Mouse (Mus musculus): ENCODE measurements around the gene Dnm3.

Dnm3 gene

DNA sequence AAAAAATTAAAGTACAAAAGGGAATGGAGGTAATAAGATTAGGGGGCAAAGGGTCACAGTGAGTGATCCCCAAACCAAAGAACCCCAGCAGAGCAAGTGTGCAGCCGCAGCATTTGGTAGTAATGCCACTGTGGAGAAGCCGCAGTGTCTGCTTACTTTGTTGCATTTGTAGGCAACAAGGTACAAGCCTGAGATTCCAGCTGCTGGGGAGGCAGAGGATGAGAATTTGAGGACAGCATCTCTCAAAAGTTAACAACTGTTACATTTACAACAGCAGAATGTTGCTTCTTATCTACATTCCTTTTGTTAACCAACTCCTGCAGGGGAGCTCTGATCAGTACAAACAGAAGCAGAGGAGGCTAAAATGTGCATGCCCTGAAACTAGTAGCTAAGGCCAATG is 267.3 kb downstream of the Dnm3 start:
- no peak for DNase-seq (ENCODE audit: low read depth, low spot score)

DNA sequence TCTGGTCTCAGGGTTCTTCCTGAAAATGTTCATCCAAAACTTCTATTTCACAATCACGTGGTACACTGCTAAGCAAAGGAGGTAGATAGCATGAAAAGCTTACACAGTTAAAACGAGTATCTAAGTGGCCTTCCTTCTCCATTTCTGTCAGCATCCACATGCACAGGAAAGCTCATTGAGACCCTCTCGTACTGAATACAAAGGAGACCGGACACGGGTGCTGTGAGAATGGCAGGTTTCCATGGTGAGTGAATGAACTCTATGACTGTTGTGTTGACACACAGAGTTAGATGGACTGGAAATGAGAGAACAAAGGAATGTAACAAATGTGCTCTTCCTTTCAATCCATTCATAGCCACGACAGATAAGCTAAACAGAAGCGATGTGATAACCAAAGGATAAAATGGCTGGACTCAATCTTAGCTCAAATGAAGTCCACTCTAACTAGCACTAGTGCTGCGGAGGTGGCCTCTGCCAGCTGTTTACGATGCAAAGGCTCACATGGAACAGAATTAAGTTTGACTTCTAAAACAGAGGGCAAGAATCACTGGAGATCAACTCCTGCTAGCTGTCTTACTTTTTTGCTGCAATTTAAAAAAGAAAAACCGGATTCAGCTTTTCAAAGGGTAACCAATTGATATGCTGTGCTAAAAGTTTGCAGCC is 268.2 kb downstream of the Dnm3 start:
- DNase-seq (ENCODE audit: low read depth, low spot score): no peak

DNA sequence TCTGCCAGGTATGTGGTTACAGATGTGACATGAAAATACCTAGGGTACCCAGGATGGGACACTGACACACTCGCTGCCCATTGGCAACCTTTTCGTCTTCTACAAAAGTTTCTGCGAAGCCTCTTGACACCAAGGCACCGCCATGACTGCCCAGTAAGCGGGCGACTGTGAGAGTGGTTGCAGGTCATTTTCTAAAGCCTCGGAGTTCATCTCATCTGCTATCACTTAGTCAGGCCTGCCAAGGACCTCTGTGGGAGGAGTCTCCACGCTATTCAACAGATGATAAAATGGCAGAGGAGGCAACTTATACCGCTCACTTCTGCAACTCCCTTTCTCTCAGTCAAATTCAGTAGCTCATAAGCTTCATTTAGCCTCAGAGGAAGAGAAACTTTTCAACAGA is 268.8 kb downstream of the Dnm3 start:
- DNase-seq (ENCODE audit: low read depth, low spot score): no peak

DNA sequence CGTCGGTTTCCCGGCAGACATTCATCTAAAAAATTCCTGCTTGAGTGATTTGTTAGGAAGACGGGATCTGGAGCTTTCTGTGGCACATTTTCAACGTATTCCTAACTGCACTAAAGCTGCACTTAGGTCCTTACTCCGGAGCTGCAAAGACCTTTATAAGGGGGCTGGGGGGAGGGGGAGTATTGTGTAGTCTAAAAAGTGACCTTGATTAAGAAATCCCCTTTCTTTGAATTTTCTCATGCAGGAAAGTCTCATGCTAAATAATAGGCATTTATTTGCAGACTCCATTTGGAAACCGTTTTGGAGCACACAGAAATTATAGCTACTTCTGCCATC is 270.2 kb downstream of the Dnm3 start:
- no peak for DNase-seq (ENCODE audit: low read depth, low spot score)

DNA sequence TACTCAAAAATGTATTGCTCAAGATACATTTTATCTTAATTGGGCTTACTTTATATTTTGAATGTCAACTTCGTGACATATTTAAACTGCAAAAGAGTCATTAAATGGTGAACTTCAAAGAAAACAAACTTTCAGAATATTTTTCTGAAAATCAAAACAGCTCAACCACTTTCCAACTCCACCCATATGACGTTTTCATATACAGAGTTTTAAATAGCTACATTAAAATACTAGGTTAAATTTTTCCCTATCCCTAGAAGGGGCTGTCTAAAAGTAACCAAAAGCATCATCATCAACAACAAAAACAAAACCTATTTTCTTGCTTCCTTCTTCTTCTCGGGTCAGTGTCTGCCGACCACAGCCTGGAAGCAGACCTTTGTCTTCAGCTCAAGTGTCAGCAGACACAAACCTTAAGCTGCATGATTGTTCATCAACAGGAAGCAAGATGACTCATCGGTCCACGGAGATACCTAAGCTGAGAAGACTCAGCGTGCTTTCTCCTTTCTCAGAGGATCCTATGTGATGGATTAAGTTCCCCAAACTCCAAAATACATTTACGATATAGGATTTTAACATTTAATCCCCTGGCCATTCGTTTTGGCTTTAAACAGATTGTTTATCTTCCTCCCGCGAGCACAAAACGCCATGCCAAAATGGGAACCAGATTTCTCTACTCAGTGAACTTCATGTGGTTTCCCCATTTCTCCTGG is 270.7 kb downstream of the Dnm3 start:
- DNase-seq (ENCODE audit: low read depth, low spot score): no peak

DNA sequence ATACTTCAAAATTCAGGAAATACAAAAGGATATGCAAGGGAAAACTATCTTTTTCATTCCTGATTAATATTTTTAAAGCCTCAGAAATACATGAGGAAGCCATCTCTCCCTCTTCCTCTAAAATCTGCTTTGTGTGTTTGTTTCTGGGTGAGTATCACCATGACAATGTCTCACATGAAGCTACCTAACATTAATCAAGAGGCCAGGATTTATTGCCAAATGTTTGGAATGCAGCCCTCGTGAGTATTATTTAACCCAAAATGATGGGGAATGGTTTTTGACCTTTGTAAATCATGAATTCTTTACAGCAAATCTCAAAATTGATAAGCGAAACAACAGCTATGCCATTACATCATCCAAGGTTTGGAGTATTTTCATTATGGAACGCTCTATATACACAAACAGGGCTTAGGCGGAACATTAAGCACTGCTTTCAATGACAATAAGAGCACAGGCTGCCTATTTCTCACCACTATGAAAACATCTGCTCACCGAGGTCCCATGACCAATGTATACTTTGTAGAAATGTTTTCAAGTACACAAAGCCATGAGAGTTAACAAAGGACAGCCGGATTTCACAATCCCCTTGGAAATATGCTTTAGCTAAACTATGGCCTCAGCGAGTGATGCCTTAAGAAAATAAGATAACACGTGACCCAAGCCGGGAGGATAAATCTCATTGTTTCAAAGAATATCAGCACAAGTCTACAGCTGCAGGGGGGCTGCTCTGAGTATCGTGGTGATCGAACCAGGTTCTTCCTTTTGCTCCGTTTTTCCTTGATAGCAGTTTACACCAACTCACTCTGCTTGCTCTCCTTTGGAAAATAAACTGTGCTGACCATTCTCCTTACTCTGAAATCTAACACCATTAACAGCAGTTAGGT is 275.1 kb downstream of the Dnm3 start:
- no peak for DNase-seq (ENCODE audit: low read depth, low spot score)

DNA sequence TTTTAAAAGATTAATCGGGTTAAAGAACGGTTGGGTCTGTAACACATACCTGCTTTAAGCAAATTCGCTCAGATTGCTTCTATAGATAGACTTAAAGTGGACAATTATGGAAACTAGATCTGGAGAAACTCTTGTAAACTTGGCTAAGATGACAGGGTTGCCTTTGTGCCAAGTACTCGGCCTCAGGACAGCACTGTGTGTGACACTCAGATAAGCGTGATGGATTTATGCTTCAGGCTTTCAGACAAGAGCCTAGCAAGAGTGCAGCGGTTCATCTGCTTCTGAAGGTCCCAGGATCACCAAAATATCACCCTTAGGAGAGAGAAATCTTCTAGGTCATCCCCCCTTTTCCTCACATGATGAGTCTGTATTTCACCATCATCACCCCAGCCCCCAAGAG is 277.4 kb downstream of the Dnm3 start:
- no peak for DNase-seq (ENCODE audit: low read depth, low spot score)

DNA sequence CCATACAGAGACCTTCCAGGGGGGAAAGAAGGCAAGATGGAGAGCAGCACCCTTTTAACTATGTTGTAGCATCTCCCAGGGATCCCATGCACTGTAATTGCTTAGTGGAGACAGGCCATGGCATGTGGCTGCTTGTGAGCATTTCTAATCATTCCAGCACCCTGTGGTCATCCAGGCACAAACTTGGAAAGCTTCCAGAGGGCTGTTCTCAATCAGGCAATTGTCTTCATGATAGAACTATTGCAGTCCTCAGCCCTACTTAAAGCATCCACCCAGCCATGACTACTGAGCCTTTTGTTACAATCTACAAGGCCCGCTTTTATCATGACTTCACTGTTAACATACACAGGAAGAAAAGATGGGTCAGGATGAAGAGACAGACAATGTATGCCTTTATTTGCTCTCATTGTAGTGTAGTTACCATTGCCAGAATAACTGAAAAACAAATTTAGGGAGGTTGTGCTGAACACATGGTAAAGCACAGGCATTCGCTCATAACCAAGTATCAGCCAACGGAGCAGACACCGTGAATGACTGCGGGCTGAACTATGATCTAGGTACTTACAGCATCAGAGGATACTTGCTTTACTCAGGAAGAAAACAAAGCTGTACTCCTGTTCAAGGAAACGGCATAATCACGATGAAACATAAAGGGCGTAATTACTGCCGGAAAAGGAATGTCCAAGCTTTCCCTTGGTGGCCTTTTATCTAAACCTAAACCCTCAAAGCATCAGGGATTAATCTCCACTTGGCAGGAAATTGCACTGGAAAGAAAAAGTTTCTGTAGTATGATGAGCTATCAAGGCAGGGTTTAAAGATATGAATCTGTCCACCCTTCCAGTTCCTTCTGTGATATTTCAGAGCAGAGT is 280.8 kb downstream of the Dnm3 start:
- no peak for DNase-seq (ENCODE audit: low read depth, low spot score)

DNA sequence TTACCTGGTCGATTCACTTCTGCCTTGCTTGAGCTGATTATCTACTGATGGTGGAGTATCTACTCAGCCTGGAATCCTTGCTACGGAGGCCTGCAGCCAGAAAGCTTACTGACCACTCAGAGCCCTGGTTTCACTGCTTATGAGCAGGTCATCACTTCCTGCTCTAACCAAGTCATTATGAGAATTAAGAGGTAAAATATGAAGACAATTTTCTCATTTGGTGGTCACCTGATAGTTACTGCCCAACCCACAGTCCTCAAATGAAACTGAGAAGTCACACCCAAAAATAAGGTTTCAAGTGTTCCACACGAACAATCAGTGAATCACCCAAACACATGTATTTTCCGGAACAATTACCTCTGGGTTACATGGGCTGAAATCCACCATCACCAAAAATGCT is 289.1 kb downstream of the Dnm3 start:
- no peak for DNase-seq (ENCODE audit: low read depth, low spot score)

DNA sequence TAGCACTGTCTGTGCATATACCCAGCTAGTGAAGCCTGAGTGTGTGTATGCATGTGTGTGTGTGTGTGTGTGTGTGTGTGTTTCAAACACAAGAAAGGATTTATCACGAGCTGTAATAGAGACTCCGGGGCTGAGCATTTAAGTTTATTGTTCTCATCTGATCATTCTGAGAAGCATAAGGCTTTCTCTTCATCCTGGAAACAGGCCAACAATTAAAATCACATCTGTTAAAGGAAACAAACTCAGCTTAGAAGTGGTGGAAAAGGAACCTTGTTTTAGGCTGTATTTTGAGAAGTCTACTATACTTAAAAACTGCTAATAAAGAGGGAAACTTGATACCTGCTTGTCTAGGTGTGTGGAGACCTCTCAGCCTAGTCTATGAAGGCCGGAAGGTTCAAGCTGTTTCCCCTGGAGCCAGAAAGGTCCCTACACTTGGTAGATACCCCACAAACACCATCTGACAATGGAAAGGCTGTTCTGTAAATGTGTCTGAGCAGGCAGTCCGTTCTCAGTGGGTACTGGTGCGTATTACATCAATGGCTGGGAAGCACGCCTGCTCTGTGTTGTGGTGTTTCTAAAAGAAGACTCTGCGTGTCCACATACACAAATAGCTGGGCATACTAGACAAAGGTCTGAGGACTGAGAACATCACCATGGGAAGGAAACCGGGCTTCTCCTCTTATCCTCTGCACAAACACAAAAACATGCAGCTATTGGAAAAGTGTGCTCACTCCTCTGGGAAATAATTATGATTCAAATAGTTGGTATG is 290.3 kb downstream of the Dnm3 start:
- DNase-seq (ENCODE audit: low read depth, low spot score): no peak

DNA sequence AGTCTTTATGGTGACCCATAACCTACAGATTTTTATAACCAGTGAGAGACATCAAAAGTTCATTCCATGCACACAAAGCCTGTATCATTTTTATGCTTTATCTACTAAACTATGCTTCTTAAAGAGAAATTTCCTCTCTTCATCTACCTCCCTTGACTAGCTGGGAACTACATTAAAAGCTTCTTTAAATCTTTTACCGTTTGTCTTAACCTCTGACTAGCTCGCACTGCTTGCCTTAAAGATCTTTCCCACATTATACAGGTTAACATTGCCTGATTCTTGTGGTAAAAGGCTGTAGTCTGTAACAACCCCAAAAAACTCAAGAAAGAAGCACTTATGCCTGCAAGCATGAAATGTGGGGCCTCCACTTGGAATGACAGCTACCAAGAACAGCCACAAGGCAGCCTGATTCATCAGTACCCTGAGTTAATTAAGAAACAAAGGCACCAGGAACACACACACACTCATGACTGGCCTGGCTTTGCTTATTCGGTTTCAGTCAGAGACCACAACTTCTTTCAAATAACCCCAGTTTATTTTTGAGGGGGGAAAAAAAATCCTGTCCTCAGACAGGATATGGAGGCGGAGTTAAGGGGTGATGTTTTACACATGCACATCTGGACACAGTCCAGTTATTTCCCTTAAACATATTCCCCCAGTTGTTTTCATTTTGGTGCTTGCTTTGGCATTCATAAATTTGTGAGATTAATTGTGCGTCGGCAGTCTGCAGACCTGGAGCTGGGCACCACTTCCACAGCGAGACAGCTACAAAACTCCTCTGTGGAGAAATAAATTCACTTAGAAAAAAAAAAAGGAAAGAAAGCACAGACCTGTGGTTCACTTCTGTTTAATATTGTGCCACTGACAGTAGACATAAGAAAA is 291.1 kb downstream of the Dnm3 start:
- DNase-seq (ENCODE audit: low read depth, low spot score): no peak

DNA sequence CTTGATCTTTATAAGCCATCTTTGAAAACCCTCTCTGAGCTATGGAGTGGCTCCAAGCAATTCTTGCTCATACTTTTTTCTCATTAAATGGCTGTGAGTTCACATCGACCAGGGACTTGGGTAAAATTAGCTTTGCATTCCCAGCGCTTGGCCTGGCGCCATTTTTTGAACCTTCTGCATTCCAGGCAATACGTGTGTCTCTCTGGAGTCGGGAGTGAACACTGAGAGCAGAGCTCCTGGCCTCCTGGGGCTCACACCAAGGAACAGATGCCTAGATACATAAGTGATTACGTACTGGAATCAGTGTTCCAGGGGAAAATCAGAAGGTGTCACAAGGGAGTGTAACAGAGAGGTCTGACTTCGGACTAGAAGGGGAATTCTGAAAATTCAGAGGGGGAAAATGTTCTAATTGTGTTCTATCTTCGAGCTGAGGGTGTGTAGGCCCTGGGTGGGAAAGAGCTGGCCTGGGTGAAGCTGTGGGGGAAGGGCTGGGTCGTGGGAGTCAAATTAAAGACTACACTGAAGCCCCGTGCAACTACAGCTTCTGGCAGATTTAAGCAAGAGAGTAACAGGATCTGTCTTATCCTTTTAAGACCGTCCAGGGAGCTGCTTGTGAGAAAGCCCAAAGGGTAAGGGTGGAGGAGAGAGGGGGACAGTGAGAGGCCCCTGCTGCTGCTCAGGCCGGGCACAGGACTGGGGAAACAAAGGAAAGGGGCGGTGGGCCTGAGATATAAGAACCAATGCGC is 293.7 kb downstream of the Dnm3 start:
- no peak for DNase-seq (ENCODE audit: low read depth, low spot score)

DNA sequence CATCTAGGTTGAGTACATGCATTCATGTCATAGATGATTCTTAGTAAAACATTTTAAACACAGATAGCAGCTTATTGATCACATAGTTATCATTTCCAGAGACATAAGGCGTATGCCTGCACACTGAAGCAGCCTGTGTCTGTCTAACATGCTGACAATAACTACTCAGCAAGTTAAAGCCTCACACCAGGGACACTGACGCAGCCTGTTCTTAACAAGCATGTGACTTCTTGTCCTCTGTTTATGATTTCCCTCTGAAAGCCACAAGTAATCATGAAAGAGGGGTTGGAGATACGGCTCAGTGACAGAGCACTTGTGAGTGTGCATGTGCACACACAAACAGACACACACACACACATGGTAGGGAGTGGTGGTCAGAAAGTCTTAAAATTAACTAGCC is 294.4 kb downstream of the Dnm3 start:
- DNase-seq (ENCODE audit: low read depth, low spot score): no peak

DNA sequence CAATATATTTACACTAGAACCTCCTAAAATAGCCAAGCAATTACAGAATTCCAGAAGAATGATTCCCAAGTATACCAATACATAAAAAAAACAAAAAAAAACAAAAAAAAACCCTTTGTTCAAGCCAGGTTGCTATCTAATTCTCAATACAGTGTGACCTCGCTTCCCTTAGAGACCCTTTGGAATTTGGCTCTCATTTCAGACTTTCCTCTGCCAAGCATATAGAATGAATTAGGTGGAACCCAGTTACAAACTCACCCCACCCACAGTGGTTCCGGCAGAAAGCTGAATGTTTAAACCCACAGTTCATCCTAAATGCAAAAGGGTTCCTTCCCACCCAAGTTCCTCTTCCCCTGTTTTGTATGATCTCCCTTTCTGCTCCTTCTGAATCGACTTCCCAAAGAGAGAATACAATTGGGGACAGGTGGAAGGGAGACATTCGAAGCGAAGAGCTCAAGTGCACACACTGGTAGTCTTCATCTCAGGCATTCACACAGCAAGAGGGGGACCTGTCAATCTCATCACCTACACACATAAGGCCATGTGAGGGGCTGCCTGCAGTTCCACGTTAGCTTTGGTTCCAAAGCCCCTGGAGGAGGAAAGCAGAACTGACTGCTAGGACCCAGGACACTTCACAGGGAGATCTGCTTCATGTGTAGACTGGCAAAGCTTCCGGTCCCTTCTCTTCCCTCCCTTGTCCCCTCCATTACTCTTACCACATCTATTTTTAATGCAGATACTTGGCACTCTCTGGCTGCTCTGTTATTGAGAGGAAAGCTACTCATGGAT is 296.5 kb downstream of the Dnm3 start:
- no peak for DNase-seq (ENCODE audit: low read depth, low spot score)

DNA sequence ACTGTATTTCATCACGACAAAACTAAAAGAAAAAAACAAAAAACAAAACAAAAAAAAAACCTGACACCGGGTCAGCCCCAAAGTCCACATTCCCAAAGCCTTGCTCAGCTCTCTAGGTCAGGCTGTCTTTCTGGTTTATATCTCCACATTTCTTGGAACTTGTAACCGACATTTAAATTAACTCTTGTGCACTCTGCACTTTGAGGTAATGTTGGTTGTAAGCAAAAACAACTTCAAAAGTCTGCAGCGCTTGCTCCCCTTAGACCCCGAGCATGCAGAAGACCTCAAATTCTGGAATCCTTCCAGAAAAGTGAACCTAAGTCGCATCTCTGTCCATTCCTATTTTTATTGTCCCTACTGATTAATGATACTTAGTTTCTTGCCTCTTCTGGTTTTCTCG is 297.4 kb downstream of the Dnm3 start:
- DNase-seq (ENCODE audit: low read depth, low spot score): no peak

DNA sequence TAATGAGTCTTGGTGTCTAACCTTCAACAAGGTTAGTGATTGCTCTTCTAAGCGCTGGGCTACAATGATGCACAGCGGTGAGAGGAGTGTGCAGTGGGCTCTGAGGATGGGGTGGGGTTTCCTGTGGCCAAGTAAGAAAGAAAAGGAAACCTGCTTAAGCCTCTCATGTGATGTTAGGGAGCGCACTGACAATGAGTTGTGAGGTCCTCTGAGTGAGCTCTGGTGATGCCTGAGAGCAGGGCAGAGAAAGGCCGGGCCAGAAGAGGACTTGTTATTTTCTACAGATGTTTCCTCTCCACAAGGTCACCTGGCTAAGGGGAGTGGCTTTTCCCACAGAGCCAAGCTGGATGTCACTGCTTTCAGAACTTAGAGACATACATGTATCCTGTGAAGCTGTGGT is 298.4 kb downstream of the Dnm3 start:
- DNase-seq (ENCODE audit: low read depth, low spot score): no peak

DNA sequence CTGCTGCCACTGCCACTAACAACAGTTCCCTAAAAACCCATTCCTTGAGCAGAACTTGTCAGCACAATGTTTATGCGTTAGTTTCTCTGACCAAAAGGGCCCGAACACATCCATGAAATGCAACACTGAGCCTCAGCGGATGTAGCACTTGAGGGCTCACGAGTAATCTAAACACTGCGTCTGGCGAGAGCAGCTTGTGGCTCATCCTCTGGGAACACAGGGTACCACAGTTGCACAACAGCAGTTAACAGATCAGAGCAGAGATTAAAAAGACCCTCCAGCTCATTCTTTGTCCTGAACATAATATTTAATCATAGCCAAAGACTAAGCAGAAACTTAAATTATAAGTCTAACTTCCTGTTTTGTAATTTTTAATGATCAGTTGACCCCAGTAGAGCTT is 305.0 kb downstream of the Dnm3 start:
- DNase-seq (ENCODE audit: low read depth, low spot score): no peak

DNA sequence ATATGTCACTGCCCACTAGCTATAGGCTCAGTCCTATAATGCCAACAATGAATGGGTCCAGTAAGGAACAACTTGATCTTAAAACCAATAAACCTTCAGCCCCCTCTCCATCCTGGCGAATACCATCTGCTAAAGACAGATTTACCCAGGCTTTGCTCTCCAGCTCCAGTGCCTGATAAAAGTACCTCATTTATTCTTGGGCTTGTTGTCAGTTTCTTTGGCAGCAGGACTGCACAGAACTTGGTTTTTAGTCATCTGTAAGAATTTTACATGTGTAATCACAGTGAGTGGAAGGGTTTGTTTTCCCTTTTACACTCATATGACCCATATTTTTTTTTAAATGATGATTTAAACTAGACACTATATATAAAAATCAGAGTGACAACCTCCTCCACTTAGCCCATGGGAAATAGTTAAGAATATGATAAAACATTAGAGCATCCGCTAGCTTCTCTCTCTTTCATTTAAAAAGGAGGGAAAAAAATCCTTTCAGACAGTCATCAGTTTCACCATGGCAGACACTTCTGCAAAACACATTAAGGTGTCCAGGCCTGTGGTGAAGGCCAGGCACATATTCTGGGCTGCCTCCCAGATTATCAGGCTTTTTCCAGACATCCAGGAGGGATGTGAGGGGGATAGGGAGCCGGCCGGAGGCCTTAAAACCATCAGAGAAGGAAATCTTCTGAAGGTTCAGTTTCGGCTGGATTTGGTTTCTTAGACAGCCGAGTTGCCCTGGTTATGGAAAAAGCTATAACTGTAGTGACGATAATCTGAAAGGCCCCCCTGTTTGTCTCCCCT is 313.9 kb downstream of the Dnm3 start:
- no peak for DNase-seq (ENCODE audit: low read depth, low spot score)
